In the genomic region with DNA sequence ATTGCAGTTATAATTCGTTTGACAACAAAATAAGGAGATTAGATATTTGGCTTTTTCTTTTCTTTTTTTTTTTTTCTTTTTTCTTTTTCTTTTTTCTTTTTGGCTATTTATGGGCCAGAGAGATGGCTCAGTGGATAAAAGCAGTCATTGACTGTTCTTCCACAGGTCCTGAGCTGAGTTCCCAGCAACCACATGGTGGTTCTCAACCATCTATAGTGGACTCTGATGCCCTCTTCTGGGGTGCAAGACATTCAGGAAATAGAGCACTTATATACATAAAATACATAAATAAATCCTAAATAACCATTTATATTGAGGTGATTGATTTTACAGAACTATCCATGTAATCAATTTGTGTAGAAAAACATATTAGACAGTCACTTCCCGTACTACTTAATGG, we compare ENCODE assay signal across 9 mouse cellular contexts. TPM values are rescaled to one million over a fixed set of nuclear protein-coding genes. Genes with fewer than 3 reads are reported as not detected.
DNase-seq lines count a peak whose midpoint lies in the region; ATAC-seq and TF ChIP-seq lines count a peak whose summit lies in the region.
"Had no signal": no experiment of that assay in that cellular context is flagged by ENCODE, and none has a peak within 500 bp of the region (broad histone marks: within the 10 kb centered on the region; RNA-seq: fewer than 3 reads in every experiment).

No protein-coding gene starts in this region.

- peak; percentile 62 for DNase-seq in 3T3-L1 (ENCODE audit: low read depth, low spot score)
- no peak for DNase-seq in liver, embryonic 14.5 days (ENCODE audit: low read depth in 3 of 3, low spot score in 3 of 3)
- DNase-seq in right cerebral cortex, postnatal 10 days (ENCODE audit: low spot score in 2 of 2): no peak
- DNase-seq in adrenal gland, adult 18-20 months (ENCODE audit: low spot score in 2 of 2): no peak
- no peak for DNase-seq in ovary, postnatal 14 days (ENCODE audit: low spot score)

- H3K4me2 ChIP-seq in forebrain, embryonic 13.5 days: peak overlapping the region; percentile 87
- H3K4me2 ChIP-seq in liver, embryonic 14.5 days (ENCODE audit: low read depth): peak overlapping the region; percentile 85

- no peak overlapping the region for H3K27ac ChIP-seq in forebrain, embryonic 13.5 days
- H3K27ac ChIP-seq in liver, embryonic 14.5 days: peak overlapping the region; percentile 85

- H3K9ac ChIP-seq in forebrain, embryonic 13.5 days: peak overlapping the region; percentile 98; the same call in 1 of the 2 replicates
- peak overlapping the region; percentile 98; the same call in 1 of the 2 replicates for H3K9ac ChIP-seq in liver, embryonic 14.5 days (replicated peaks)

- WGBS in forebrain, embryonic 13.5 days: 51% methylated on average over 2 of the region's 2 CpGs
- 46% methylated on average over 2 of the region's 2 CpGs for WGBS in liver, embryonic 14.5 days (ENCODE audit: insufficient replicate concordance)

- TF ChIP-seq CTCF in liver, embryonic 14.5 days (IDR thresholded peaks at IDR 0.05; ENCODE audit: low read depth): no peak

- no peaks in the 10 kb centered on the region for H3K9me3 ChIP-seq in erythroblast, embryonic 14.5 days (ENCODE audit: control insufficient read depth, low read length)
- no peaks in the 10 kb centered on the region for H3K9me3 ChIP-seq in forebrain, embryonic 13.5 days (replicated peaks)
- no peaks in the 10 kb centered on the region for H3K9me3 ChIP-seq in liver, embryonic 14.5 days (ENCODE audit: control insufficient read depth, low read length)

- H3K4me3 ChIP-seq in erythroblast, embryonic 14.5 days (replicated peaks): peak overlapping the region; percentile 73
- H3K4me3 ChIP-seq in forebrain, embryonic 13.5 days: peak overlapping the region; percentile 100
- H3K4me3 ChIP-seq in liver, embryonic 14.5 days (ENCODE audit: insufficient read depth in 1 of 2, low read depth in 2 of 2, low read length in 2 of 2): peak overlapping the region; percentile 86 to 98; a peak in 3 of 4 replicates

- peaks cover 29% of the 10 kb centered on the region for H3K36me3 ChIP-seq in erythroblast, embryonic 14.5 days (ENCODE audit: control insufficient read depth)
- H3K36me3 ChIP-seq in forebrain, embryonic 13.5 days (ENCODE audit: poor library complexity, severe bottlenecking): no peaks in the 10 kb centered on the region
- no peaks in the 10 kb centered on the region; the same call in 1 of the 2 replicates for H3K36me3 ChIP-seq in liver, embryonic 14.5 days (replicated peaks; ENCODE audit: control insufficient read depth, insufficient read depth, low read depth)

- no peak for ATAC-seq in erythroblast, adult 5-6 weeks (replicated peaks; ENCODE audit: low FRiP score, poor library complexity, severe bottlenecking)
- no peak for ATAC-seq in forebrain, embryonic 13.5 days
- ATAC-seq in liver, embryonic 14.5 days (ENCODE audit: insufficient read depth): no peak

- H3K4me1 ChIP-seq in erythroblast, embryonic 14.5 days (ENCODE audit: control insufficient read depth): peaks cover 66% of the 10 kb centered on the region
- H3K4me1 ChIP-seq in forebrain, embryonic 13.5 days: peaks cover 33% of the 10 kb centered on the region
- peaks cover 24 to 29% of the 10 kb centered on the region in 2 experiments for H3K4me1 ChIP-seq in liver, embryonic 14.5 days (replicated peaks; ENCODE audit: control insufficient read depth in 2 of 2, insufficient read depth in 2 of 2, low read length in 1 of 2)

- no peaks in the 10 kb centered on the region for H3K27me3 ChIP-seq in erythroblast, embryonic 14.5 days (ENCODE audit: control insufficient read depth)
- no peaks in the 10 kb centered on the region for H3K27me3 ChIP-seq in forebrain, embryonic 13.5 days
- no peaks in the 10 kb centered on the region for H3K27me3 ChIP-seq in liver, embryonic 14.5 days (ENCODE audit: control insufficient read depth, insufficient read depth, low read length)

- no peak for TF ChIP-seq EP300 in liver, embryonic 14.5 days (IDR thresholded peaks at IDR 0.05; ENCODE audit: low read depth)

RNA-seq across cellular contexts. Expression of a gene that starts 2.5 kb away (rescaled TPM):
- polyA plus RNA-seq in erythroblast, embryonic 14.5 days (2012): 1.2 TPM in 2 replicates
- total RNA-seq in erythroblast, adult 5-6 weeks (2015; ENCODE audit: low replicate concordance): 27.2 and 38.0 TPM in 2 replicates
- total RNA-seq in erythroblast, adult 5-6 weeks (2017; ENCODE audit: low replicate concordance): 42.0 and 49.9 TPM in 2 replicates
- polyA plus RNA-seq in forebrain, embryonic 13.5 days (2015; fragmentation: Nextera tagmentation; extraction: Ambion mirVana): 59.8 and 60.5 TPM in 2 replicates
- polyA plus RNA-seq in liver, embryonic 14.5 days (2012; rRNA removed): 7.3 and 12.9 TPM in 2 replicates
- polyA plus RNA-seq in liver, embryonic 14.5 days (2014; fragmentation: Nextera tagmentation; extraction: Ambion mirVana): 13.3 and 17.3 TPM in 2 replicates
- total RNA-seq in adrenal gland, adult 18-20 months (2021): 10 to 100 TPM; 54.1 to 59.7 TPM

RNA-seq across cellular contexts. Expression of a gene that starts 8.7 kb away (rescaled TPM):
- polyA plus RNA-seq in erythroblast, embryonic 14.5 days (2012): 4.2 and 5.7 TPM in 2 replicates
- total RNA-seq in erythroblast, adult 5-6 weeks (2015; ENCODE audit: low replicate concordance): 27.4 and 43.2 TPM in 2 replicates
- total RNA-seq in erythroblast, adult 5-6 weeks (2017; ENCODE audit: low replicate concordance): 2.5 and 23.8 TPM in 2 replicates
- polyA plus RNA-seq in forebrain, embryonic 13.5 days (2015; fragmentation: Nextera tagmentation; extraction: Ambion mirVana): 798 and 924 TPM in 2 replicates
- polyA plus RNA-seq in liver, embryonic 14.5 days (2012; rRNA removed): 53.0 and 150 TPM in 2 replicates
- polyA plus RNA-seq in liver, embryonic 14.5 days (2014; fragmentation: Nextera tagmentation; extraction: Ambion mirVana): 493 and 495 TPM in 2 replicates
- total RNA-seq in adrenal gland, adult 18-20 months (2021): 100 to 1,000 TPM; 725 to 859 TPM

RNA-seq across cellular contexts. Expression of a gene that starts 20.9 kb away (rescaled TPM):
- polyA plus RNA-seq in erythroblast, embryonic 14.5 days (2012): 0.08 TPM in 2 replicates
- total RNA-seq in erythroblast, adult 5-6 weeks (2015; ENCODE audit: low replicate concordance): not detected in 2 replicates
- 0.56 TPM in 1 of 2 replicates, not detected in the other for total RNA-seq in erythroblast, adult 5-6 weeks (2017; ENCODE audit: low replicate concordance)
- polyA plus RNA-seq in forebrain, embryonic 13.5 days (2015; fragmentation: Nextera tagmentation; extraction: Ambion mirVana): 1.5 and 2.2 TPM in 2 replicates
- polyA plus RNA-seq in liver, embryonic 14.5 days (2012; rRNA removed): 0.25 and 0.48 TPM in 2 replicates
- polyA plus RNA-seq in liver, embryonic 14.5 days (2014; fragmentation: Nextera tagmentation; extraction: Ambion mirVana): 0.85 and 1.00 TPM in 2 replicates
- total RNA-seq in adrenal gland, adult 18-20 months (2021): 100 to 1,000 TPM; 605 to 839 TPM
- total RNA-seq: liver, adult 2 months had no signal
- polyA plus RNA-seq: liver, adult 2 months had no signal
